ENCODE assay signal across 25 mouse cellular contexts in genomic region chr11:108558544-108558943, GRCm38 (mm10).
A peak's percentile ranks its signal among the peaks of the same experiment; 100 is the strongest.
DNase-seq lines count a peak whose midpoint lies in the region; ATAC-seq and TF ChIP-seq lines count a peak whose summit lies in the region.
"Had no signal": no experiment of that assay in that cellular context is flagged by ENCODE, and none has a peak within 500 bp of the region (broad histone marks: within the 10 kb centered on the region; RNA-seq: fewer than 3 reads in every experiment).

No protein-coding gene starts in this region.

- H3K4me3 ChIP-seq in forebrain, embryonic 10.5 days: no peak overlapping the region
- H3K4me3 ChIP-seq in forebrain, postnatal 0 days (ENCODE audit: low read depth, low read length): no peak overlapping the region
- no peak overlapping the region for H3K4me3 ChIP-seq in forebrain, embryonic 11.5 days (ENCODE audit: low read depth, low read length)
- H3K4me3 ChIP-seq in intestine, postnatal 0 days (ENCODE audit: low read depth, low read length): no peak overlapping the region
- H3K4me3 ChIP-seq: gastrocnemius, adult 2 months; heart, embryonic 15.5 days; limb, embryonic 12.5 days; midbrain, embryonic 13.5 days; neural tube, embryonic 13.5 days had no signal

- ATAC-seq in forebrain, postnatal 0 days: no peak
- ATAC-seq in forebrain, embryonic 11.5 days (replicated peaks; ENCODE audit: low FRiP score): 0 out of 2 replicates have a peak, but pooled peaks have one; percentile 36
- no peak for ATAC-seq in intestine, postnatal 0 days
- ATAC-seq: midbrain, embryonic 13.5 days; Patski had no signal

- peaks cover 43% of the 10 kb centered on the region for H3K4me1 ChIP-seq in forebrain, embryonic 10.5 days
- H3K4me1 ChIP-seq in forebrain, postnatal 0 days (ENCODE audit: insufficient read depth): no peaks in the 10 kb centered on the region
- H3K4me1 ChIP-seq in forebrain, embryonic 11.5 days (replicated peaks; ENCODE audit: control insufficient read depth, insufficient read depth, low read length): no peaks in the 10 kb centered on the region; the same call in 1 of the 2 replicates
- no peaks in the 10 kb centered on the region for H3K4me1 ChIP-seq in intestine, postnatal 0 days (replicated peaks; ENCODE audit: control insufficient read depth, insufficient read depth, low read length)
- H3K4me1 ChIP-seq: heart, embryonic 15.5 days; neural tube, embryonic 13.5 days had no signal

- H3K36me3 ChIP-seq in forebrain, embryonic 10.5 days (replicated peaks): no peaks in the 10 kb centered on the region
- H3K36me3 ChIP-seq in forebrain, postnatal 0 days (ENCODE audit: insufficient read depth): no peaks in the 10 kb centered on the region
- no peaks in the 10 kb centered on the region for H3K36me3 ChIP-seq in forebrain, embryonic 11.5 days (ENCODE audit: control insufficient read depth, insufficient read depth, low read length)
- H3K36me3 ChIP-seq in intestine, postnatal 0 days (ENCODE audit: control insufficient read depth, insufficient read depth): no peaks in the 10 kb centered on the region
- H3K36me3 ChIP-seq: G1E; heart, embryonic 15.5 days; limb, embryonic 12.5 days; midbrain, embryonic 13.5 days; neural tube, embryonic 13.5 days had no signal

- H3K27ac ChIP-seq in forebrain, embryonic 10.5 days: peak overlapping the region; percentile 66; the same call in 1 of the 2 replicates
- H3K27ac ChIP-seq in forebrain, postnatal 0 days (ENCODE audit: low read depth, low read length): no peak overlapping the region
- peak overlapping the region; percentile 25; the same call in 1 of the 2 replicates for H3K27ac ChIP-seq in forebrain, embryonic 11.5 days (ENCODE audit: low read depth, low read length)
- H3K27ac ChIP-seq in intestine, postnatal 0 days (ENCODE audit: low read depth, low read length): no peak overlapping the region
- H3K27ac ChIP-seq: gastrocnemius, adult 2 months; heart, embryonic 15.5 days; kidney, postnatal 0 days; limb, embryonic 12.5 days; midbrain, embryonic 13.5 days; neural tube, embryonic 13.5 days had no signal

- DNase-seq in forebrain, embryonic 10.5 days (ENCODE audit: extremely low spot score, low spot score): no peak
- DNase-seq in forebrain, postnatal 0 days: no peak
- DNase-seq in left cerebral cortex, postnatal 4 days: peak; percentile 51
- DNase-seq in left cerebral cortex, postnatal 10 days (ENCODE audit: extremely low spot score in 1 of 2, low spot score in 2 of 2): no peak
- DNase-seq in forebrain, embryonic 11.5 days (ENCODE audit: low spot score): no peak
- DNase-seq in layer of hippocampus, adult 8-10 months (ENCODE audit: low spot score in 2 of 2): peak; percentile 14 to 20
- no peak for DNase-seq in gastrocnemius, adult 8-10 months (ENCODE audit: low spot score in 2 of 2)
- DNase-seq: adrenal gland, postnatal 36 days; cerebellum, adult 18-20 months; gastrocnemius, adult 2 months; kidney, adult 2 months; lung, adult 18-20 months; lung, postnatal 14 days; retina, postnatal 1 day; right cerebral cortex, postnatal 25 days; spleen, adult 18-20 months had no signal

- no peaks in the 10 kb centered on the region for H3K9me3 ChIP-seq in forebrain, embryonic 10.5 days
- H3K9me3 ChIP-seq in forebrain, postnatal 0 days (ENCODE audit: low read length): no peaks in the 10 kb centered on the region
- no peaks in the 10 kb centered on the region for H3K9me3 ChIP-seq in forebrain, embryonic 11.5 days (ENCODE audit: control insufficient read depth, low read length)
- no peaks in the 10 kb centered on the region for H3K9me3 ChIP-seq in intestine, postnatal 0 days (ENCODE audit: control insufficient read depth)
- H3K9me3 ChIP-seq: heart, embryonic 15.5 days; limb, embryonic 12.5 days; midbrain, embryonic 13.5 days; neural tube, embryonic 13.5 days had no signal

- no peak for TF ChIP-seq CTCF in forebrain, postnatal 0 days (IDR thresholded peaks at IDR 0.05; ENCODE audit: low read depth)
- TF ChIP-seq CTCF in intestine, postnatal 0 days (IDR thresholded peaks at IDR 0.05; ENCODE audit: low read depth): no peak

- 82% methylated on average over 4 of the region's 4 CpGs for WGBS in forebrain, embryonic 10.5 days
- 59% methylated on average over 4 of the region's 4 CpGs for WGBS in forebrain, postnatal 0 days
- WGBS in forebrain, embryonic 11.5 days: 74% methylated on average over 4 of the region's 4 CpGs
- 80% methylated on average over 4 of the region's 4 CpGs for WGBS in intestine, postnatal 0 days

- H3K27me3 ChIP-seq in forebrain, embryonic 10.5 days (ENCODE audit: poor library complexity, severe bottlenecking): no peaks in the 10 kb centered on the region
- no peaks in the 10 kb centered on the region for H3K27me3 ChIP-seq in forebrain, postnatal 0 days (ENCODE audit: insufficient read depth, low read length)
- H3K27me3 ChIP-seq in forebrain, embryonic 11.5 days (ENCODE audit: control insufficient read depth, insufficient read depth, low read length): no peaks in the 10 kb centered on the region
- H3K27me3 ChIP-seq in intestine, postnatal 0 days (replicated peaks; ENCODE audit: control insufficient read depth, insufficient read depth, low read length): no peaks in the 10 kb centered on the region
- H3K27me3 ChIP-seq: heart, embryonic 15.5 days; limb, embryonic 12.5 days; midbrain, embryonic 13.5 days; neural tube, embryonic 13.5 days; Patski had no signal

- intact Hi-C loops in left cerebral cortex, postnatal 4 days (cut with DNase I): no loop called here
- intact Hi-C loops in left cerebral cortex, postnatal 10 days (cut with DNase I): no loop called here

- no peak overlapping the region for H3K9ac ChIP-seq in forebrain, postnatal 0 days
- no peak overlapping the region for H3K9ac ChIP-seq in forebrain, embryonic 11.5 days (ENCODE audit: low read length)
- H3K9ac ChIP-seq in intestine, postnatal 0 days (ENCODE audit: low read depth, low read length): no peak overlapping the region
- H3K9ac ChIP-seq: heart, embryonic 15.5 days; limb, embryonic 12.5 days; midbrain, embryonic 13.5 days; neural tube, embryonic 13.5 days had no signal

- H3K4me2 ChIP-seq in forebrain, postnatal 0 days (ENCODE audit: low read depth): no peak overlapping the region
- H3K4me2 ChIP-seq in forebrain, embryonic 11.5 days (ENCODE audit: low read depth, low read length, severe bottlenecking): no peak overlapping the region
- no peak overlapping the region for H3K4me2 ChIP-seq in intestine, postnatal 0 days (replicated peaks; ENCODE audit: low read depth)
- H3K4me2 ChIP-seq: heart, embryonic 15.5 days; limb, embryonic 12.5 days; liver, embryonic 11.5 days; midbrain, embryonic 13.5 days; neural tube, embryonic 13.5 days had no signal

Comparison
In these comparisons a context has a peak if more than half of its experiments do, and no peak if none do; other contexts are left out.
1. DNase-seq: peak in left cerebral cortex, postnatal 4 days (single experiment) and layer of hippocampus, adult 8-10 months (2 of 2); none in forebrain, embryonic 10.5 days (single experiment), forebrain, postnatal 0 days (single experiment), left cerebral cortex, postnatal 10 days (0 of 2), forebrain, embryonic 11.5 days (single experiment) and gastrocnemius, adult 8-10 months (0 of 2).
2. H3K27ac ChIP-seq: peak in forebrain, embryonic 10.5 days (single experiment) and forebrain, embryonic 11.5 days (single experiment); none in forebrain, postnatal 0 days (single experiment) and intestine, postnatal 0 days (single experiment).